Mouse (Mus musculus): ENCODE measurements at regions not wholly inside any gene's neighbourhood (a gene's known extent, or its start where the extent isn't known, plus 50 kb on each side); places are given as distances from the start of the nearest gene placed in this dataset.

DNA sequence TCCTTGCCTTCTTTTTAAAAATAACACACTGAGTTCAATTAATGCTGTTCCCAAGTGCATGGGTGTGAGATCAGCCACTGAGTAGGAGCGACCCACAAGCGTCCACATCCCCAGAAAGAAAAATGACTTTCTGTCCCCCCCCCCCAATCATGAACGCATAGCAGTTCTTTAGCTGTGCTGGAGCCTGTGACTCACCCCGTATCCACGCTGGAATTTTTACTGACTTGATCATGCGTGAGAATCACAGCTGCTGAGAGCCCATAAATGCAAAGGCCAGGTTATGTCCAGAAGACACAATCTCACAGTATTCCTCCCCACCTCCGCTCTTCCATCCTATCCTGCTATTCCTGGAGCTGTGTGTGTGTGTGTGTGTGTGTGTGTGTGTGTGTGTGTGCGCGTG lies 53.3 kb downstream of the Fos start:
- Histone ChIP-seq H3K27me3 (ENCODE audit: control insufficient read depth, insufficient read depth, low read length) (no peaks in the 10 kb centered on the region), H3K4me3 (replicated peaks; ENCODE audit: insufficient read depth, low read depth, low read length) (no peak overlapping the region), H3K4me1 (ENCODE audit: control insufficient read depth, insufficient read depth, low read length) (peaks cover 5% of the 10 kb centered on the region), H3K27ac (ENCODE audit: insufficient read depth, low read length) (no peak overlapping the region)
- 62% methylated on average over 9 of the region's 9 CpGs for WGBS
- no peak for DNase-seq
- no peak for TF ChIP-seq POLR2A (IDR thresholded peaks at IDR 0.05; ENCODE audit: borderline replicate concordance, insufficient read depth, low read length)
- TF ChIP-seq CTCF (IDR thresholded peaks at IDR 0.05; ENCODE audit: borderline replicate concordance, insufficient read depth, low read depth, low read length): no peak

DNA sequence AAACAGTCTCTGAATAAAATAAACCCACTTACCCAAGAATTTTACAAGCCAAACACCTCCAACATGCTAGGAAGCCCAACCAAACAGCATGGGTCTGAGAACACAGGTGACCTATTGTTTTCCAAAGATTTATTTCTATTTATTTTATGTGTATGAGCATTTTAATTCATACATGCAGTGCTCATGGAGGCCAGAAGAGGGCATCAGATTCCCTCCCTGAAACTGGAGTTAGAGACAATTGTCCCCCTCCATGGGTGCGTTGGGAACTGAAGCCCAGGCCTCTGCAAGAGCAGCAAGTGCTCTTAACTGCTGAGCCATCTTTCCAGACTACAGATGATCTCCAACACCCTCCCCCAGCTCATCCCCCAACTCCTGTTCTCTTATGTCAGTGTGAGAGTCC lies 57.9 kb downstream of the Fos start:
- H3K27ac ChIP-seq (ENCODE audit: insufficient read depth, low read length): no peak overlapping the region
- no peaks in the 10 kb centered on the region for H3K27me3 ChIP-seq (ENCODE audit: control insufficient read depth, insufficient read depth, low read length)
- DNase-seq: no peak
- TF ChIP-seq CTCF (IDR thresholded peaks at IDR 0.05; ENCODE audit: borderline replicate concordance, insufficient read depth, low read depth, low read length): no peak
- no peak for TF ChIP-seq POLR2A (IDR thresholded peaks at IDR 0.05; ENCODE audit: borderline replicate concordance, insufficient read depth, low read length)
- 86% methylated on average over 1 of the region's 1 CpGs for WGBS
- no peaks in the 10 kb centered on the region for H3K4me1 ChIP-seq (ENCODE audit: control insufficient read depth, insufficient read depth, low read length)
- no peak overlapping the region for H3K4me3 ChIP-seq (replicated peaks; ENCODE audit: insufficient read depth, low read depth, low read length)

DNA sequence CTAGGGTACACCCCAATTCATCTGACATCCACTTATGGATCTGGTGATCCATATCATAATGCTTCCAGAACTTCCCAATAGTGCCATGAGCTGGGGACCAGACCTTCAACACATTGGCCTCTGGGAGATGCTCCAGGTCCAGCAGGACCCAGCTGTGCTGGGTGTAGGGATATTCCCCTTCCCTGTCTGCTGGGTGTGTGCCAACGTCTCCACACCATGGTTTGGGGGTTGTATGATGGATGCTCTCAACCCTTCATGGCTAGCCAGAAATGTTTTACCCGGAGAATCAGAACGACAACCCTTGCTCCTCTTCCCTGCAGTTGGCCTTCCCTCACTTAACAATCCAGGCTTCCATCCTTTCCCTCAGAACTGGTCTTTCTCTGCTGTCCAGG lies 58.5 kb downstream of the Fos start:
- TF ChIP-seq POLR2A (IDR thresholded peaks at IDR 0.05; ENCODE audit: borderline replicate concordance, insufficient read depth, low read length) (no peak), CTCF (IDR thresholded peaks at IDR 0.05; ENCODE audit: borderline replicate concordance, insufficient read depth, low read depth, low read length) (no peak)
- DNase-seq: no peak
- Histone ChIP-seq H3K27me3 (ENCODE audit: control insufficient read depth, insufficient read depth, low read length) (no peaks in the 10 kb centered on the region), H3K4me1 (ENCODE audit: control insufficient read depth, insufficient read depth, low read length) (no peaks in the 10 kb centered on the region), H3K4me3 (replicated peaks; ENCODE audit: insufficient read depth, low read depth, low read length) (no peak overlapping the region), H3K27ac (ENCODE audit: insufficient read depth, low read length) (no peak overlapping the region)
- 16% methylated on average over 3 of the region's 3 CpGs for WGBS

DNA sequence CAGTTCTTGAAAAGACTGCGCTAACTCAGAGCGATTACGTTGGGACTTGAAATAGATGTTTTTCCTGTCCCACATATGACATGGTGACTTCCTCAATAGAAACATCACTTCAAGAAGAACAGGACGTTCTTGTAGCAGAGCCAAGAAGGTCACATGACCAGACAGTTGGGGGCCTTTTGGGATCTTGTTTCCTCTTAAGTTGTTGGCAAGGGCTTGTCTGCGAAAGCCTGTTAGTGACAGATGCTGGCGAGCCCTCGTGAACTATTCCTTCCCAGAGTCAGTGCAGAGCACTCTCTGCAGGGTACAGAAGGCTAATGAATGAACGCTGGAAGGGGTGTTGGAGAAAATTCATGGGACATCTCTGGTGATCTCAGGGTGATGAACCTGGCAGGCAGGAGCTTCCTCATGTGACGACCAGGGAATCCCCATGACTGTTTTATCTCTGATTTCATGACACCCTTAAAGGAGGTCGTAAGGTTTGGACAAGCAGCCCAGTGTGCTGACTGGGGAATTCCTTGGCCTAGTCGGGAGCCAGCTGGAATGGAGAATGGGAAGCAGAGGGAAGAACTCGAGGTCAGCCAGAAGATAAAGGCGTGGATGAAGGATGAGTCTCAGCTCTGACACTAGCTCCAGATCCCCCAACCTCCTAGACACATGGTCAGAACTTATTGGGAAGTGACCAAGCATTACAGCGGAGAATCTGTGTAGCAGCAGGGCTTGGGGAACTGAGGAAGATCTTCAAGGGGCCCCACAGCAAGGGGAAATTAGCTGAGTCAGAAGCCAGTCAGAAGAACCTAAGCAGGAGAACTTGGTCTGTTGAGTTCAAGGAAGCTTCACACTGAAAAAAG lies 59.1 kb downstream of the Fos start:
- Histone ChIP-seq H3K27ac (ENCODE audit: insufficient read depth, low read length) (no peak overlapping the region), H3K27me3 (ENCODE audit: control insufficient read depth, insufficient read depth, low read length) (no peaks in the 10 kb centered on the region), H3K4me1 (ENCODE audit: control insufficient read depth, insufficient read depth, low read length) (no peaks in the 10 kb centered on the region), H3K4me3 (replicated peaks; ENCODE audit: insufficient read depth, low read depth, low read length) (no peak overlapping the region)
- DNase-seq: peak in 1 of 2 experiments; percentile 20
- TF ChIP-seq CTCF (IDR thresholded peaks at IDR 0.05; ENCODE audit: borderline replicate concordance, insufficient read depth, low read depth, low read length) (no peak), POLR2A (IDR thresholded peaks at IDR 0.05; ENCODE audit: borderline replicate concordance, insufficient read depth, low read length) (no peak)
- WGBS: 18% methylated on average over 14 of the region's 14 CpGs

GRCm38 (mm10) chr12:85533603-85534002 lies 59.9 kb downstream of the Fos start:
- WGBS: 91% methylated on average over 3 of the region's 3 CpGs
- TF ChIP-seq POLR2A (IDR thresholded peaks at IDR 0.05; ENCODE audit: borderline replicate concordance, insufficient read depth, low read length): no peak
- no peak for TF ChIP-seq CTCF (IDR thresholded peaks at IDR 0.05; ENCODE audit: borderline replicate concordance, insufficient read depth, low read depth, low read length)
- H3K27ac ChIP-seq (ENCODE audit: insufficient read depth, low read length): no peak overlapping the region

DNA sequence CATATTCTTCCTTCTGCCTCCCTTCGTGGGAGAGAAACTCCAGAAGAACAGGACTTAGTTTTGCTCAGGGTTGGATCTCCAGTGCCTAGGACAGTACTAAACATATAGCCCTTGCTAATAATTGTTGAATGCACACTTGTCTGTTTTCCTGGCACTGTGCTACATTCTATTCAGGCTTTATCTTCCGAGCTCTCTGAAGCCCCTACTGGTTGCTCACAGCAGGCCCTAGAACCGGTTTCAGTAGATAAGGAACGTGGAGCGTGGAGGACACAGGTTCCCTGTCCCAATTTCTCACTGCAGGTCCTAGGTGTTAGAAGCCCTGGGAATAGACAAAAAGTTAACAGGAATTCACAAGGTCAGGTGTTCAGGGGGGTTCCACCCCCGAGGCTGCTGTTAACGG lies 59.4 kb upstream of the Jdp2 start:
- 62% methylated on average over 7 of the region's 7 CpGs for WGBS
- no peaks in the 10 kb centered on the region for H3K27me3 ChIP-seq (ENCODE audit: control insufficient read depth, insufficient read depth, low read length)
- no peak overlapping the region for H3K27ac ChIP-seq (ENCODE audit: insufficient read depth, low read length)
- TF ChIP-seq POLR2A (IDR thresholded peaks at IDR 0.05; ENCODE audit: borderline replicate concordance, insufficient read depth, low read length): no peak
- TF ChIP-seq CTCF (IDR thresholded peaks at IDR 0.05; ENCODE audit: borderline replicate concordance, insufficient read depth, low read depth, low read length): no peak
- no peak for DNase-seq
- H3K4me1 ChIP-seq (ENCODE audit: control insufficient read depth, insufficient read depth, low read length): no peaks in the 10 kb centered on the region
- no peak overlapping the region for H3K4me3 ChIP-seq (replicated peaks; ENCODE audit: insufficient read depth, low read depth, low read length)

More at GRCm38 (mm10) chr12:85533603-85534002, 59.9 kb downstream of the Fos start:
- Histone ChIP-seq H3K27me3 (ENCODE audit: control insufficient read depth, insufficient read depth, low read length) (no peaks in the 10 kb centered on the region), H3K4me1 (ENCODE audit: control insufficient read depth, insufficient read depth, low read length) (no peaks in the 10 kb centered on the region), H3K4me3 (replicated peaks; ENCODE audit: insufficient read depth, low read depth, low read length) (no peak overlapping the region)
- no peak for DNase-seq

DNA sequence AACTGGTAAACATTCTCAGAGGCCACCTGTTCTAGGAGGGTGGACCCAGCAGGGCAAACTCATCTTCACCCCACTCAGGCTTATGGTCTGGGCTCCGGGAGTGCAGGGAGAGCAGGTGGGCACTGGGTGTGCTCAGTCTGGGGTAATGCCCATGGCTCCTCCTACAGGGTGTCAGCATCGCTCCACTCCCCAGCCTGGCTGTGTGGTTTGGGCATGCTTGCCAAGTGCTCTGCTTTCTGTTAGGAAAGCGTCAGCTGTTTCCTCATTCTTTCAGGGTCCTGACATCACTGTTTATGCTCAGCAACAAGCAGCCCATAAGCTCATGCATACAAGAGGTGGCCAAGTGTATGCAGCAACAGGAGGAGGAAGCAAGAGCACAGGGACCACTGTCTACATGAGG lies 57.7 kb upstream of the Jdp2 start:
- 29% methylated on average over 3 of the region's 3 CpGs for WGBS
- no peaks in the 10 kb centered on the region for H3K4me1 ChIP-seq (ENCODE audit: control insufficient read depth, insufficient read depth, low read length)
- TF ChIP-seq CTCF (IDR thresholded peaks at IDR 0.05; ENCODE audit: borderline replicate concordance, insufficient read depth, low read depth, low read length) (no peak), POLR2A (IDR thresholded peaks at IDR 0.05; ENCODE audit: borderline replicate concordance, insufficient read depth, low read length) (no peak)
- H3K27ac ChIP-seq (ENCODE audit: insufficient read depth, low read length): no peak overlapping the region
- no peak for DNase-seq
- H3K4me3 ChIP-seq (replicated peaks; ENCODE audit: insufficient read depth, low read depth, low read length): no peak overlapping the region
- H3K27me3 ChIP-seq (ENCODE audit: control insufficient read depth, insufficient read depth, low read length): no peaks in the 10 kb centered on the region

DNA sequence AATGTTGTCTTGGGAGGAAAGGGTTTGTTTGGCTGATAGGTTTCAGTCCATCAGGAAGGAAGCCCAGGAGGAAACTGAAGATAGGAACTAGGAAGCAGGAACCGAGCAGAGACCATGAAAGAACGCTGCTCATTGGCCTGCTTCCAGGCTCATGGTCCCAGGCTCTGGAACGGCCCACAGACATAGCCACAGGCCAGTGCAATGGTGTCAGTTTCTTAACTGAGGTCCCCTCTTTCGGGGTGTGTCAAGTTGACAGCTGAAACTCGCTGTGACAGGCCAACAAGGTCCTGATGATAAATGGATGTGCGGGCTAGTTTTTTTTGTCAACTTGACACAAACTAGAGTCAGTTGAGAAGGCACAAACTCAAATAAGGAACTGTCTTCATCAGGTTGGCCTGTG lies 55.9 kb upstream of the Jdp2 start:
- WGBS: 67% methylated on average over 6 of the region's 6 CpGs
- TF ChIP-seq CTCF (IDR thresholded peaks at IDR 0.05; ENCODE audit: borderline replicate concordance, insufficient read depth, low read depth, low read length) (no peak), POLR2A (IDR thresholded peaks at IDR 0.05; ENCODE audit: borderline replicate concordance, insufficient read depth, low read length) (no peak)
- DNase-seq: no peak
- Histone ChIP-seq H3K27me3 (ENCODE audit: control insufficient read depth, insufficient read depth, low read length) (no peaks in the 10 kb centered on the region), H3K27ac (ENCODE audit: insufficient read depth, low read length) (no peak overlapping the region), H3K4me3 (replicated peaks; ENCODE audit: insufficient read depth, low read depth, low read length) (no peak overlapping the region), H3K4me1 (ENCODE audit: control insufficient read depth, insufficient read depth, low read length) (peaks cover under 1% of the 10 kb centered on the region; the same call in 1 of the 2 replicates)

All from cerebellum, adult 2 months (tissue).